Mouse (Mus musculus) lung, postnatal 0 days (tissue): Measurements from ENCODE around the gene Ercc5.

Experiments used
- CTCF ChIP-seq: IDR thresholded peaks from 2 replicates; pipeline ENCODE4 v1.5.1; 2016; ENCODE audit warnings: antibody characterized with exemption, mild to moderate bottlenecking
- EP300 ChIP-seq: IDR thresholded peaks from 2 replicates; pipeline ENCODE4 v1.6.1; 2016; ENCODE audit warnings: antibody characterized with exemption, mild to moderate bottlenecking, control low read depth

GRCm38 (mm10) chr1:44102259-44102717 lies 45.3 kb upstream of the Ercc5 start, which contains the start of gene Tex30:
- TF ChIP-seq CTCF, result no peak
- no peak for TF ChIP-seq EP300
